22 mouse cellular contexts compared by ENCODE assay signal in the genomic region with DNA sequence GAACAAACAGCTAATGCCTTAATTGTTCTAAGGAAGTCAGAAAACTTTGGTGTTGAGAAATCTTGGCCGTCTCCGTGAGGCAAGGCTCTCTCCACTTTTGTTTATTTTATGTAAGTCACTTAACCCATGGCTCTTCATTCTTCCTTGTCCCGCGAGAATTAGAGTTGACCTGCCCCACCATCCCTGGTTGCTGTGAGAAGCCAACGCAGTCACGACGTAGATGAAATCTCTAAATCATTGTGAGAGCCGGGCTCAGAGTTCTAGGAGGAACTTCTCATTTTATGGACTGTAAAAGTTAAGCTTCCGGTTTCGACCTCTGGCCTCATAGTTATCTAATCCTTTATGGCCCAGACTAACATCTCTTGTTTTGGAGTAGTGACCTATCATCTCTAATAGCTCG.
DNase-seq lines count a peak whose midpoint lies in the region; ATAC-seq lines count a peak whose summit lies in the region.
"Had no signal": no experiment of that assay in that cellular context is flagged by ENCODE, and none has a peak within 500 bp of the region (broad histone marks: within the 10 kb centered on the region; RNA-seq: fewer than 3 reads in every experiment).

No protein-coding gene starts in this region.

- no peak overlapping the region for H3K4me3 ChIP-seq in kidney, embryonic 16.5 days (ENCODE audit: low read length)
- H3K4me3 ChIP-seq in hindbrain, embryonic 11.5 days (ENCODE audit: low read depth, low read length) = no peak overlapping the region
- H3K4me3 ChIP-seq: forebrain, embryonic 15.5 days; heart, embryonic 12.5 days; hindbrain, embryonic 12.5 days; left cerebral cortex, adult 2 months; liver, embryonic 13.5 days; lung, embryonic 15.5 days; megakaryocyte, embryonic 14.5 days; midbrain, embryonic 13.5 days had no signal

- H3K27me3 ChIP-seq in kidney, embryonic 16.5 days (ENCODE audit: insufficient read depth, low read length) = no peaks in the 10 kb centered on the region
- H3K27me3 ChIP-seq in hindbrain, embryonic 11.5 days (ENCODE audit: control insufficient read depth, insufficient read depth, low read length) = no peaks in the 10 kb centered on the region
- H3K27me3 ChIP-seq: forebrain, embryonic 15.5 days; heart, embryonic 12.5 days; hindbrain, embryonic 12.5 days; liver, embryonic 13.5 days; lung, embryonic 15.5 days; megakaryocyte, embryonic 14.5 days; midbrain, embryonic 13.5 days had no signal

- no peak overlapping the region for H3K9ac ChIP-seq in kidney, embryonic 16.5 days (replicated peaks; ENCODE audit: low read length)
- H3K9ac ChIP-seq in hindbrain, embryonic 11.5 days (ENCODE audit: low read depth, low read length) = no peak overlapping the region
- H3K9ac ChIP-seq: forebrain, embryonic 15.5 days; heart, embryonic 12.5 days; hindbrain, embryonic 12.5 days; liver, embryonic 13.5 days; lung, embryonic 15.5 days; midbrain, embryonic 13.5 days had no signal

- DNase-seq in embryo, embryonic 10.5 days (ENCODE audit: low spot score) = peak; percentile 25
- DNase-seq in embryo, embryonic 10 days (ENCODE audit: low spot score) = no peak
- peak; percentile 14 for DNase-seq in lung, postnatal 10 days
- DNase-seq in lung, postnatal 4 days = no peak
- peak; percentile 38 to 63 for DNase-seq in kidney, postnatal 4 days
- DNase-seq in gastrocnemius, adult 18-20 months (ENCODE audit: low spot score) = no peak
- DNase-seq in hindbrain, embryonic 11.5 days (ENCODE audit: low spot score) = no peak
- DNase-seq: adrenal gland, postnatal 36 days; cerebellum, adult 11-12 months; gastrocnemius, postnatal 10 days; heart, postnatal 14 days; layer of hippocampus, adult 9-11 months; liver, embryonic 13.5 days; right cerebral cortex, postnatal 14 days had no signal

- peaks cover 13% of the 10 kb centered on the region for H3K9me3 ChIP-seq in kidney, embryonic 16.5 days (ENCODE audit: low read length)
- H3K9me3 ChIP-seq in hindbrain, embryonic 11.5 days (ENCODE audit: control insufficient read depth, low read length) = no peaks in the 10 kb centered on the region
- H3K9me3 ChIP-seq: liver, embryonic 13.5 days; lung, embryonic 15.5 days had no signal

- ATAC-seq in kidney, embryonic 16.5 days (ENCODE audit: low FRiP score, low TSS enrichment) = peak; percentile 63
- no peak for ATAC-seq in hindbrain, embryonic 11.5 days (ENCODE audit: low FRiP score)
- ATAC-seq: forebrain, embryonic 15.5 days; midbrain, embryonic 13.5 days had no signal

- H3K36me3 ChIP-seq in kidney, embryonic 16.5 days (ENCODE audit: insufficient read depth, low read length) = no peaks in the 10 kb centered on the region
- no peaks in the 10 kb centered on the region for H3K36me3 ChIP-seq in hindbrain, embryonic 11.5 days (ENCODE audit: control insufficient read depth, insufficient read depth, low read length)
- H3K36me3 ChIP-seq: forebrain, embryonic 15.5 days; heart, embryonic 12.5 days; hindbrain, embryonic 12.5 days; liver, embryonic 13.5 days; lung, embryonic 15.5 days; midbrain, embryonic 13.5 days had no signal

- peaks cover 9% of the 10 kb centered on the region; the same call in 1 of the 2 replicates for H3K4me1 ChIP-seq in kidney, embryonic 16.5 days (ENCODE audit: insufficient read depth, low read length)
- H3K4me1 ChIP-seq in hindbrain, embryonic 11.5 days (replicated peaks; ENCODE audit: control insufficient read depth, insufficient read depth, low read length) = no peaks in the 10 kb centered on the region
- H3K4me1 ChIP-seq: forebrain, embryonic 15.5 days; heart, embryonic 12.5 days; hindbrain, embryonic 12.5 days; liver, embryonic 13.5 days; megakaryocyte, embryonic 14.5 days had no signal

- WGBS in kidney, embryonic 16.5 days = 24% methylated on average over 11 of the region's 11 CpGs
- WGBS in hindbrain, embryonic 11.5 days = 84% methylated on average over 11 of the region's 11 CpGs

- H3K4me2 ChIP-seq in kidney, embryonic 16.5 days (replicated peaks; ENCODE audit: low read depth, low read length) = no peak overlapping the region
- H3K4me2 ChIP-seq in hindbrain, embryonic 11.5 days (replicated peaks; ENCODE audit: low read depth, low read length) = no peak overlapping the region
- H3K4me2 ChIP-seq: forebrain, embryonic 15.5 days; heart, embryonic 12.5 days; hindbrain, embryonic 12.5 days; liver, embryonic 13.5 days; lung, embryonic 15.5 days; midbrain, embryonic 13.5 days had no signal

- peak overlapping the region; percentile 71 for H3K27ac ChIP-seq in kidney, embryonic 16.5 days (ENCODE audit: low read length)
- H3K27ac ChIP-seq in hindbrain, embryonic 11.5 days (ENCODE audit: low read depth, low read length) = no peak overlapping the region
- H3K27ac ChIP-seq: forebrain, embryonic 15.5 days; hindbrain, embryonic 12.5 days; left cerebral cortex, adult 2 months; liver, embryonic 13.5 days; lung, embryonic 15.5 days; midbrain, embryonic 13.5 days had no signal

Comparison
In these comparisons a context has a peak if more than half of its experiments do, and no peak if none do; other contexts are left out.
1. DNase-seq: peak in embryo, embryonic 10.5 days (single experiment), lung, postnatal 10 days (single experiment) and kidney, postnatal 4 days (2 of 2); none in embryo, embryonic 10 days (single experiment), lung, postnatal 4 days (0 of 2), gastrocnemius, adult 18-20 months (single experiment) and hindbrain, embryonic 11.5 days (single experiment).